Mouse (Mus musculus) stomach, postnatal 0 days (tissue): ENCODE measurements around the gene Ahnak2. TPM values are rescaled to one million over a fixed set of nuclear protein-coding genes. Genes with fewer than 3 reads are reported as not detected.

Experiments used
- ATAC-seq: fragments of 200-750 bp; cut with Nextera tagmentation; 2 replicates; pipeline ENCODE4 v1.8.0; 2017; ENCODE audit not compliant: low FRiP score, low TSS enrichment
- DNase-seq: peaks from one replicate; pipeline ENCODE4 v3.0.0-alpha.2; 2016; ENCODE audit warnings: low spot score
- H3K27ac ChIP-seq: fragments of 300-500 bp; sonication (generic); replicated peaks from 2 replicates; pipeline ENCODE4 v1.5.1; 2014; ENCODE audit warnings: mild to moderate bottlenecking, control low read depth
- H3K27me3 ChIP-seq: fragments of 300-500 bp; sonication (generic); 2 replicates; pipeline ENCODE4 v1.6.1; 2014; ENCODE audit warnings: low read length; ENCODE audit not compliant: control insufficient read depth, insufficient read depth
- H3K36me3 ChIP-seq: fragments of 300-500 bp; sonication (generic); 2 replicates; pipeline ENCODE4 v1.6.1; 2014; ENCODE audit warnings: low read length, mixed read lengths; ENCODE audit not compliant: control insufficient read depth, insufficient read depth
- H3K4me1 ChIP-seq: fragments of 300-500 bp; sonication (generic); replicated peaks from 2 replicates; pipeline ENCODE4 v1.6.1; 2014; ENCODE audit warnings: antibody characterized with exemption; ENCODE audit not compliant: control insufficient read depth, insufficient read depth
- H3K4me2 ChIP-seq: fragments of 300-500 bp; sonication (generic); replicated peaks from 2 replicates; pipeline ENCODE4 v1.6.1; 2014; ENCODE audit warnings: low read depth, mild to moderate bottlenecking, control low read depth, moderate library complexity
- H3K4me3 ChIP-seq: fragments of 300-500 bp; sonication (generic); 2 replicates; pipeline ENCODE4 v1.5.1; 2014; ENCODE audit warnings: low read depth, low read length, control low read depth
- H3K9ac ChIP-seq: fragments of 300-500 bp; sonication (generic); 2 replicates; pipeline ENCODE4 v1.6.1; 2014; ENCODE audit warnings: mild to moderate bottlenecking, low read length, control low read depth, mixed read lengths
- H3K9me3 ChIP-seq: fragments of 300-500 bp; sonication (generic); 2 replicates; pipeline ENCODE4 v1.6.1; 2016; ENCODE audit warnings: low read length; ENCODE audit not compliant: control insufficient read depth
- CTCF ChIP-seq: IDR thresholded peaks from 2 replicates; pipeline ENCODE4 v1.5.1; 2016; ENCODE audit warnings: antibody characterized with exemption, low read depth, mild to moderate bottlenecking, moderate library complexity
- EP300 ChIP-seq: optimal IDR thresholded peaks from 2 replicates; pipeline ENCODE3; 2016; ENCODE audit warnings: antibody characterized with exemption
- WGBS: fragments of 180-500 bp; shearing (Covaris S2); extraction: QIAGEN DNeasy Blood & Tissue Kit; methylation state at CpG from one replicate; pipeline ENCODE4 v1.1.7; 2014; 5-methylcytosine and 5-hydroxymethylcytosine counted together
- polyA plus RNA-seq: library from polyadenylated mRNA; unstranded; fragments of >200 nt; fragmentation: Nextera tagmentation; extraction: Ambion mirVana; gene quantifications from 2 replicates; pipeline ENCODE4 v1.2.1, GENCODE M21; 2015

Gene Ahnak2
- polyA plus RNA-seq, 1 experiment from 2014 or later = 5.4 TPM

- no peak for ATAC-seq
- no peaks in the 10 kb centered on the region for H3K27me3 ChIP-seq
- no peak for DNase-seq
- TF ChIP-seq EP300 = no peak
- TF ChIP-seq CTCF = no peak
- H3K4me2 ChIP-seq = no peak overlapping the region
- no peak overlapping the region for H3K4me3 ChIP-seq
- H3K4me1 ChIP-seq = no peaks in the 10 kb centered on the region; the same call in 1 of the 2 replicates
- no peak overlapping the region for H3K9ac ChIP-seq
- peaks cover 7% of the 10 kb centered on the region; the same call in 1 of the 2 replicates for H3K36me3 ChIP-seq
- H3K27ac ChIP-seq = no peak overlapping the region
- no peaks in the 10 kb centered on the region for H3K9me3 ChIP-seq
- WGBS = 75% methylated on average over 4 of the region's 4 CpGs
Measured at GRCm38 (mm10) chr12:112746461-112746807, 56.0 kb downstream of the Ahnak2 start.

DNA sequence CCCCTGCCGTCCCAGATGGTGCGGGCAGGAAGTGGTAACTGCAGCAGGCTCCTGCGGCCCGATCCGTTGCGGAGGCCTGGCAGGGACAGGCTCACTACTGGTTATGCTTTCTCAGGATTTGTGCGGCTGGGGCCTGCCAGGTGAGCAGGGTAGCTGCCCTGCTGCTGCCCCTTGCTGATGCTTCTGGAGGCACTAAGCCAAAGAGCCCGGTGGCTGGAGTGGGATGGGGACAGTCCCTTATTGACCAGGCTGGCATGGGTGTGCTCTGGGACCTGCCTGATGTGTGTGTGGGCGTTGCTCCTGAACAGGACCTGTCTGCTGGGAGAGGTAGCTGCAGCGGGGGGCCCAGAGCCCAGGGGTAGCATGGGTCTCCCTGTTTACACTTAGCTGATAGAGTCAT is 56.7 kb downstream of the Ahnak2 start:
- Histone ChIP-seq H3K27me3 (no peaks in the 10 kb centered on the region), H3K9ac (no peak overlapping the region), H3K27ac (no peak overlapping the region), H3K36me3 (peaks cover 7% of the 10 kb centered on the region; the same call in 1 of the 2 replicates), H3K4me2 (no peak overlapping the region), H3K4me3 (no peak overlapping the region), H3K4me1 (no peaks in the 10 kb centered on the region; the same call in 1 of the 2 replicates), H3K9me3 (no peaks in the 10 kb centered on the region)
- ATAC-seq (no peak), DNase-seq (no peak)
- TF ChIP-seq CTCF (no peak), EP300 (no peak)
- WGBS = 79% methylated on average over 10 of the region's 10 CpGs

- H3K4me1 ChIP-seq = no peaks in the 10 kb centered on the region; the same call in 1 of the 2 replicates
- no peak for TF ChIP-seq CTCF
- TF ChIP-seq EP300 = no peak
- H3K27ac ChIP-seq = no peak overlapping the region
- no peak overlapping the region for H3K9ac ChIP-seq
- no peak overlapping the region for H3K4me2 ChIP-seq
- WGBS = 84% methylated on average over 10 of the region's 10 CpGs
- no peak for DNase-seq
- no peak overlapping the region for H3K4me3 ChIP-seq
- ATAC-seq = no peak
- H3K27me3 ChIP-seq = no peaks in the 10 kb centered on the region
- H3K9me3 ChIP-seq = no peaks in the 10 kb centered on the region
- peaks cover 7% of the 10 kb centered on the region; the same call in 1 of the 2 replicates for H3K36me3 ChIP-seq
Measured at GRCm38 (mm10) chr12:112744891-112745580, 57.4 kb downstream of the Ahnak2 start.

DNA sequence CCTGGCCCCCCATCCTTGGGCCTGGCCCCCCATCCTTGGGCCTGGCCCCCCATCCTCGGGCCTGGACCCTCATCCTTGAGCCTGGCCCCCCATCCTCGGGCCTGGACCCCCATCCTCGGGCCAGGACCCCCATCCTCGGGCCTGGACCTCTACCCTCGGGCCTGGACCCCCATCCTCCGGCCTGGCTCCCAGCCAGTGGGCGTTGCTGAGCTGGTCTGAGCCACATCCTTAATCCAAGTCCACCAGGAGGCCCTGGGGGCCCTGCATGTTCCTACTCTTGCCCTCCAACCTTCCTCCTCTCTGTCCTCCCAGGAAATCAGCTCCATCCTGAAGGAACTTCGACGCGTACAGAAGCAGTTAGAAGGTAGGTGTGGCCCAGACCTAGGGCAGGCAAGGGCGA is 58.2 kb downstream of the Ahnak2 start:
- Histone ChIP-seq H3K4me2 (no peak overlapping the region), H3K9me3 (no peaks in the 10 kb centered on the region), H3K27me3 (no peaks in the 10 kb centered on the region), H3K27ac (no peak overlapping the region), H3K4me1 (no peaks in the 10 kb centered on the region; the same call in 1 of the 2 replicates), H3K9ac (no peak overlapping the region), H3K4me3 (no peak overlapping the region), H3K36me3 (peaks cover 10% of the 10 kb centered on the region; the same call in 1 of the 2 replicates)
- no peak for DNase-seq
- TF ChIP-seq CTCF (no peak), EP300 (no peak)
- WGBS = 81% methylated on average over 11 of the region's 11 CpGs
- no peak for ATAC-seq

GRCm38 (mm10) chr12:112743168-112743975 is 59.1 kb downstream of the Ahnak2 start:
- Histone ChIP-seq H3K9me3 (no peaks in the 10 kb centered on the region), H3K4me3 (no peak overlapping the region), H3K4me1 (no peaks in the 10 kb centered on the region; the same call in 1 of the 2 replicates), H3K4me2 (no peak overlapping the region), H3K27ac (peak overlapping the region; percentile 79), H3K27me3 (no peaks in the 10 kb centered on the region), H3K9ac (peak overlapping the region; percentile 19; the same call in 1 of the 2 replicates), H3K36me3 (peaks cover 18% of the 10 kb centered on the region; the same call in 1 of the 2 replicates)
- ATAC-seq (peak; percentile 80), DNase-seq (peak; percentile 83)
- TF ChIP-seq CTCF (peak; percentile 96), EP300 (no peak)
- 33% methylated on average over 25 of the region's 25 CpGs for WGBS
